Mouse (Mus musculus) ES-Bruce4 (cell line): ENCODE data around the gene Ppp4r4. TPM values are rescaled to one million over a fixed set of nuclear protein-coding genes. Genes with fewer than 3 reads are reported as not detected.

Experiments
- H3K27ac ChIP-seq: 2 replicates; pipeline ENCODE4 v1.5.1; 2012; ENCODE audit warnings: low read length, inconsistent platforms; ENCODE audit not compliant: insufficient read depth
- H3K27me3 ChIP-seq: 2 replicates; pipeline ENCODE4 v1.6.1; 2012; ENCODE audit warnings: mild to moderate bottlenecking, low read length, inconsistent platforms; ENCODE audit not compliant: control insufficient read depth, poor library complexity, insufficient read depth, severe bottlenecking
- H3K36me3 ChIP-seq: 2 replicates; pipeline ENCODE4 v1.6.1; 2012; ENCODE audit warnings: inconsistent platforms, mild to moderate bottlenecking, low read length, moderate library complexity; ENCODE audit not compliant: control insufficient read depth, poor library complexity, insufficient read depth, severe bottlenecking
- H3K4me1 ChIP-seq: one replicate; pipeline ENCODE4 v1.8.1; 2011; ENCODE audit warnings: low read length; ENCODE audit not compliant: control insufficient read depth, insufficient read depth
- H3K4me3 ChIP-seq: 2 replicates; pipeline ENCODE4 v1.5.1; 2011; ENCODE audit warnings: low read depth, mild to moderate bottlenecking, low read length
- H3K9ac ChIP-seq: 2 replicates; pipeline ENCODE4 v1.6.1; 2012; ENCODE audit warnings: low read depth, mild to moderate bottlenecking, inconsistent platforms; ENCODE audit not compliant: poor library complexity, severe bottlenecking
- H3K9me3 ChIP-seq: replicated peaks from 2 replicates; pipeline ENCODE4 v1.6.1; 2012; ENCODE audit warnings: mild to moderate bottlenecking, low read length, inconsistent platforms; ENCODE audit not compliant: control insufficient read depth, poor library complexity, insufficient read depth, severe bottlenecking
- CTCF ChIP-seq: IDR thresholded peaks from one replicate; pipeline ENCODE4 v1.8.1; 2011; ENCODE audit warnings: low read depth, low read length
- EP300 ChIP-seq: IDR thresholded peaks from 2 replicates; pipeline ENCODE4 v1.6.1; 2011; ENCODE audit warnings: low read depth, low read length; ENCODE audit not compliant: insufficient read depth
- POLR2A ChIP-seq: IDR thresholded peaks from one replicate; pipeline ENCODE4 v1.8.1; 2011; ENCODE audit warnings: low read length; ENCODE audit not compliant: insufficient read depth
- polyA plus RNA-seq: library from polyadenylated mRNA; stranded (reverse); fragments of >200 nt; gene quantifications from 2 replicates; pipeline ENCODE4 v1.2.4, GENCODE M21; 2011; ENCODE audit warnings: low read depth; ENCODE audit not compliant: missing spikeins, insufficient read depth, insufficient read length

Gene Ppp4r4
- polyA plus RNA-seq, 1 experiment = 25.7 TPM

- H3K4me3 ChIP-seq = no peak overlapping the region
- H3K36me3 ChIP-seq = no peaks in the 10 kb centered on the region
- TF ChIP-seq POLR2A (no peak), CTCF (no peak), EP300 (no peak)
- H3K9me3 ChIP-seq = no peaks in the 10 kb centered on the region
- H3K27me3 ChIP-seq = no peaks in the 10 kb centered on the region
- H3K9ac ChIP-seq = no peak overlapping the region
- H3K27ac ChIP-seq = no peak overlapping the region
- H3K4me1 ChIP-seq = no peaks in the 10 kb centered on the region
These were observed 11.3 kb downstream of the Ppp4r4 start for GRCm38 (mm10) chr12:103543351-103543750.

GRCm38 (mm10) chr12:103544213-103544612 is 12.1 kb downstream of the Ppp4r4 start:
- no peak overlapping the region for H3K9ac ChIP-seq
- TF ChIP-seq POLR2A (no peak), CTCF (peak; percentile 27), EP300 (no peak)
- H3K27ac ChIP-seq = no peak overlapping the region
- H3K4me1 ChIP-seq = no peaks in the 10 kb centered on the region
- no peaks in the 10 kb centered on the region for H3K27me3 ChIP-seq
- H3K36me3 ChIP-seq = no peaks in the 10 kb centered on the region
- no peaks in the 10 kb centered on the region for H3K9me3 ChIP-seq
- H3K4me3 ChIP-seq = no peak overlapping the region

- H3K27ac ChIP-seq = no peak overlapping the region
These were observed 15.4 kb downstream of the Ppp4r4 start for GRCm38 (mm10) chr12:103547438-103547837.

GRCm38 (mm10) chr12:103548526-103548925 is 16.4 kb downstream of the Ppp4r4 start:
- Histone ChIP-seq H3K36me3 (no peaks in the 10 kb centered on the region), H3K4me3 (no peak overlapping the region), H3K9ac (no peak overlapping the region), H3K27ac (no peak overlapping the region), H3K4me1 (no peaks in the 10 kb centered on the region), H3K27me3 (no peaks in the 10 kb centered on the region), H3K9me3 (no peaks in the 10 kb centered on the region)
- TF ChIP-seq EP300 (no peak), POLR2A (no peak), CTCF (no peak)

More at GRCm38 (mm10) chr12:103547438-103547837, 15.4 kb downstream of the Ppp4r4 start:
- H3K4me1 ChIP-seq = no peaks in the 10 kb centered on the region
- H3K4me3 ChIP-seq = no peak overlapping the region
- no peaks in the 10 kb centered on the region for H3K36me3 ChIP-seq
- no peak overlapping the region for H3K9ac ChIP-seq
- TF ChIP-seq EP300 (no peak), CTCF (no peak), POLR2A (no peak)
- H3K9me3 ChIP-seq = no peaks in the 10 kb centered on the region
- no peaks in the 10 kb centered on the region for H3K27me3 ChIP-seq

GRCm38 (mm10) chr12:103550047-103550446 is 18.0 kb downstream of the Ppp4r4 start:
- H3K4me1 ChIP-seq = no peaks in the 10 kb centered on the region
- H3K9ac ChIP-seq = no peak overlapping the region
- H3K27ac ChIP-seq = no peak overlapping the region
- H3K27me3 ChIP-seq = no peaks in the 10 kb centered on the region
- H3K4me3 ChIP-seq = no peak overlapping the region
- H3K36me3 ChIP-seq = no peaks in the 10 kb centered on the region
- TF ChIP-seq POLR2A = no peak
- no peak for TF ChIP-seq CTCF
- no peak for TF ChIP-seq EP300
- no peaks in the 10 kb centered on the region for H3K9me3 ChIP-seq

GRCm38 (mm10) chr12:103551422-103551821 is 19.3 kb downstream of the Ppp4r4 start:
- H3K27ac ChIP-seq = no peak overlapping the region
- H3K36me3 ChIP-seq = no peaks in the 10 kb centered on the region
- no peak for TF ChIP-seq EP300
- no peak for TF ChIP-seq CTCF
- TF ChIP-seq POLR2A = no peak
- H3K9me3 ChIP-seq = no peaks in the 10 kb centered on the region
- H3K4me3 ChIP-seq = no peak overlapping the region
- H3K9ac ChIP-seq = no peak overlapping the region
- H3K27me3 ChIP-seq = no peaks in the 10 kb centered on the region
- H3K4me1 ChIP-seq = no peaks in the 10 kb centered on the region
